Mouse (Mus musculus) brain, embryonic 14.5 days (tissue): ENCODE results near the gene Epb41.

Experiments used
- CTCF ChIP-seq: fragments of 200-500 bp; IDR thresholded peaks from 2 replicates; pipeline ENCODE4 v1.5.1; 2012; ENCODE audit warnings: inconsistent platforms, mild to moderate bottlenecking, moderate library complexity, borderline replicate concordance; ENCODE audit not compliant: insufficient read depth, insufficient read length; ENCODE audit errors: extremely low read depth
- POLR2A ChIP-seq: fragments of 200-500 bp; IDR thresholded peaks from 2 replicates; pipeline ENCODE4 v1.6.1; 2012; ENCODE audit warnings: mild to moderate bottlenecking, inconsistent platforms, borderline replicate concordance; ENCODE audit not compliant: poor library complexity, insufficient read depth, insufficient read length, severe bottlenecking; ENCODE audit errors: extremely low read depth

- TF ChIP-seq CTCF (no peak), POLR2A (no peak)
Observed at GRCm38 (mm10) chr4:131906423-131906822, 168.7 kb downstream of the Epb41 start.
